Mouse (Mus musculus) heart, embryonic 15.5 days (tissue): ENCODE data around the gene Slc29a3. TPM values are rescaled to one million over a fixed set of nuclear protein-coding genes. Genes with fewer than 3 reads are reported as not detected.

Source experiments
- ATAC-seq: fragments of 200-750 bp; cut with Nextera tagmentation; replicated peaks from 2 replicates; pipeline ENCODE4 v1.8.0; 2017; ENCODE audit warnings: low read depth, moderate TSS enrichment; ENCODE audit not compliant: insufficient number of reproducible peaks, insufficient read depth, low FRiP score
- H3K27ac ChIP-seq: fragments of 300-500 bp; sonication (generic); 2 replicates; pipeline ENCODE4 v1.5.1; 2015; ENCODE audit warnings: mild to moderate bottlenecking, inconsistent platforms
- H3K27me3 ChIP-seq: fragments of 300-500 bp; sonication (generic); 2 replicates; pipeline ENCODE4 v1.6.1; 2015; ENCODE audit warnings: inconsistent platforms
- H3K36me3 ChIP-seq: fragments of 300-500 bp; sonication (generic); 2 replicates; pipeline ENCODE4 v1.6.1; 2015; ENCODE audit warnings: mild to moderate bottlenecking, inconsistent platforms
- H3K4me1 ChIP-seq: fragments of 300-500 bp; sonication (generic); replicated peaks from 2 replicates; pipeline ENCODE4 v1.6.1; 2015; ENCODE audit warnings: inconsistent platforms
- H3K4me2 ChIP-seq: fragments of 300-500 bp; sonication (generic); 2 replicates; pipeline ENCODE4 v1.6.1; 2015; ENCODE audit warnings: inconsistent platforms, mild to moderate bottlenecking, moderate library complexity
- H3K4me3 ChIP-seq: fragments of 300-500 bp; sonication (generic); 2 replicates; pipeline ENCODE4 v1.5.1; 2015; ENCODE audit warnings: mild to moderate bottlenecking, inconsistent platforms
- H3K9ac ChIP-seq: fragments of 300-500 bp; sonication (generic); 2 replicates; pipeline ENCODE4 v1.6.1; 2015; ENCODE audit warnings: mild to moderate bottlenecking, inconsistent platforms
- H3K9me3 ChIP-seq: fragments of 300-500 bp; sonication (generic); replicated peaks from 2 replicates; pipeline ENCODE4 v1.6.1; 2016; ENCODE audit warnings: inconsistent platforms
- WGBS: fragments of 180-500 bp; shearing (Covaris S2); methylation state at CpG from one replicate; pipeline ENCODE4 v1.1.7; 2015; ENCODE audit warnings: mixed read lengths; 5-methylcytosine and 5-hydroxymethylcytosine counted together
- polyA plus RNA-seq: library from polyadenylated mRNA; unstranded; fragments of >200 nt; fragmentation: Nextera tagmentation; extraction: Ambion mirVana; gene quantifications from 2 replicates; pipeline ENCODE4 v1.2.1, GENCODE M21; 2015

Slc29a3 gene
- 4.5 and 9.2 TPM in 2 replicates for polyA plus RNA-seq

- 10% methylated on average over 41 of the region's 41 CpGs for WGBS
- peak; percentile 95 for ATAC-seq
- H3K9me3 ChIP-seq, result no peaks in the 10 kb centered on the region
- no peaks in the 10 kb centered on the region for H3K27me3 ChIP-seq
- peak within 1 kb of the TSS; percentile 61 for H3K4me3 ChIP-seq
- peaks cover 18% of the 10 kb centered on the region for H3K4me1 ChIP-seq
- peak within 1 kb of the TSS; percentile 75 for H3K9ac ChIP-seq
- peak within 1 kb of the TSS; percentile 83 for H3K4me2 ChIP-seq
- H3K36me3 ChIP-seq, result peaks cover 2% of the 10 kb centered on the region; the same call in 1 of the 2 replicates
- H3K27ac ChIP-seq, result peak within 1 kb of the TSS; percentile 71
These were observed at the start of gene Slc29a3 for GRCm38 (mm10) chr10:60752040-60753020. Gene Slc29a3, minus strand, starts transcription at chr10:60752794.

GRCm38 (mm10) chr10:60801898-60802412 is 49.4 kb upstream of the Slc29a3 start:
- no peak overlapping the region; the same call in 1 of the 2 replicates for H3K4me2 ChIP-seq
- H3K4me3 ChIP-seq, result no peak overlapping the region
- no peaks in the 10 kb centered on the region for H3K36me3 ChIP-seq
- 53% methylated on average over 12 of the region's 12 CpGs for WGBS
- H3K9ac ChIP-seq, result no peak overlapping the region
- no peaks in the 10 kb centered on the region for H3K27me3 ChIP-seq
- H3K4me1 ChIP-seq, result peaks cover 97% of the 10 kb centered on the region
- no peaks in the 10 kb centered on the region for H3K9me3 ChIP-seq
- no peak for ATAC-seq
- H3K27ac ChIP-seq, result peak overlapping the region; percentile 55; the same call in 1 of the 2 replicates

GRCm38 (mm10) chr10:60801168-60801897 is 48.7 kb upstream of the Slc29a3 start:
- ATAC-seq, result no peak
- WGBS, result 30% methylated on average over 11 of the region's 11 CpGs
- H3K9me3 ChIP-seq, result no peaks in the 10 kb centered on the region
- H3K36me3 ChIP-seq, result no peaks in the 10 kb centered on the region
- peaks cover 97% of the 10 kb centered on the region for H3K4me1 ChIP-seq
- no peak overlapping the region for H3K4me2 ChIP-seq
- no peak overlapping the region for H3K9ac ChIP-seq
- peak overlapping the region; percentile 55 for H3K27ac ChIP-seq
- no peak overlapping the region for H3K4me3 ChIP-seq
- H3K27me3 ChIP-seq, result no peaks in the 10 kb centered on the region

GRCm38 (mm10) chr10:60800295-60801167 is 47.9 kb upstream of the Slc29a3 start:
- 28% methylated on average over 19 of the region's 19 CpGs for WGBS
- H3K9me3 ChIP-seq, result no peaks in the 10 kb centered on the region
- H3K27ac ChIP-seq, result 0 out of 2 replicates have a peak overlapping the region, but pooled peaks have one; percentile 25
- no peak for ATAC-seq
- H3K27me3 ChIP-seq, result no peaks in the 10 kb centered on the region
- H3K9ac ChIP-seq, result no peak overlapping the region
- no peak overlapping the region for H3K4me2 ChIP-seq
- H3K36me3 ChIP-seq, result no peaks in the 10 kb centered on the region
- peaks cover 97% of the 10 kb centered on the region for H3K4me1 ChIP-seq
- no peak overlapping the region for H3K4me3 ChIP-seq

GRCm38 (mm10) chr10:60797682-60798422 is 45.3 kb upstream of the Slc29a3 start:
- H3K27me3 ChIP-seq, result no peaks in the 10 kb centered on the region
- no peak overlapping the region for H3K9ac ChIP-seq
- no peaks in the 10 kb centered on the region for H3K36me3 ChIP-seq
- H3K4me3 ChIP-seq, result no peak overlapping the region
- WGBS, result 71% methylated on average over 14 of the region's 14 CpGs
- 0 out of 2 replicates have a peak overlapping the region, but pooled peaks have one; percentile 7 for H3K27ac ChIP-seq
- no peak overlapping the region for H3K4me2 ChIP-seq
- no peak for ATAC-seq
- peaks cover 97% of the 10 kb centered on the region for H3K4me1 ChIP-seq
- H3K9me3 ChIP-seq, result no peaks in the 10 kb centered on the region

- H3K4me3 ChIP-seq, result no peak overlapping the region
- no peaks in the 10 kb centered on the region for H3K9me3 ChIP-seq
- peak overlapping the region; percentile 20; the same call in 1 of the 2 replicates for H3K27ac ChIP-seq
- no peaks in the 10 kb centered on the region for H3K27me3 ChIP-seq
- H3K4me1 ChIP-seq, result peaks cover 96% of the 10 kb centered on the region
- no peak overlapping the region for H3K9ac ChIP-seq
- 61% methylated on average over 7 of the region's 7 CpGs for WGBS
- H3K36me3 ChIP-seq, result no peaks in the 10 kb centered on the region
- ATAC-seq, result no peak
- no peak overlapping the region for H3K4me2 ChIP-seq
These were observed 43.9 kb upstream of the Slc29a3 start for GRCm38 (mm10) chr10:60796474-60796873.

- 53% methylated on average over 5 of the region's 5 CpGs for WGBS
- peak overlapping the region; percentile 20 for H3K27ac ChIP-seq
- no peaks in the 10 kb centered on the region for H3K36me3 ChIP-seq
- no peaks in the 10 kb centered on the region for H3K27me3 ChIP-seq
- no peaks in the 10 kb centered on the region for H3K9me3 ChIP-seq
- ATAC-seq, result no peak
- H3K4me1 ChIP-seq, result peaks cover 92% of the 10 kb centered on the region
- H3K4me2 ChIP-seq, result no peak overlapping the region
- H3K4me3 ChIP-seq, result no peak overlapping the region
- no peak overlapping the region for H3K9ac ChIP-seq
These were observed 43.4 kb upstream of the Slc29a3 start for GRCm38 (mm10) chr10:60796028-60796427.

GRCm38 (mm10) chr10:60794792-60795191 is 42.2 kb upstream of the Slc29a3 start:
- no peak overlapping the region for H3K4me3 ChIP-seq
- 64% methylated on average over 8 of the region's 8 CpGs for WGBS
- no peaks in the 10 kb centered on the region for H3K9me3 ChIP-seq
- H3K9ac ChIP-seq, result no peak overlapping the region
- H3K36me3 ChIP-seq, result no peaks in the 10 kb centered on the region
- no peaks in the 10 kb centered on the region for H3K27me3 ChIP-seq
- peak overlapping the region; percentile 83 for H3K27ac ChIP-seq
- no peak overlapping the region for H3K4me2 ChIP-seq
- ATAC-seq, result no peak
- peaks cover 80% of the 10 kb centered on the region for H3K4me1 ChIP-seq

- no peak overlapping the region for H3K9ac ChIP-seq
- no peak overlapping the region for H3K4me3 ChIP-seq
- no peaks in the 10 kb centered on the region for H3K27me3 ChIP-seq
- WGBS, result 65% methylated on average over 11 of the region's 11 CpGs
- H3K27ac ChIP-seq, result peak overlapping the region; percentile 83
- no peak for ATAC-seq
- H3K4me1 ChIP-seq, result peaks cover 75% of the 10 kb centered on the region
- H3K36me3 ChIP-seq, result no peaks in the 10 kb centered on the region
- no peak overlapping the region for H3K4me2 ChIP-seq
- no peaks in the 10 kb centered on the region for H3K9me3 ChIP-seq
These were observed 41.8 kb upstream of the Slc29a3 start for GRCm38 (mm10) chr10:60794374-60794773.

GRCm38 (mm10) chr10:60792841-60793240 is 40.2 kb upstream of the Slc29a3 start:
- H3K27ac ChIP-seq, result peak overlapping the region; percentile 83
- peak; percentile 56; the same call in 1 of the 2 replicates for ATAC-seq
- no peaks in the 10 kb centered on the region for H3K36me3 ChIP-seq
- H3K4me3 ChIP-seq, result no peak overlapping the region
- H3K9ac ChIP-seq, result peak overlapping the region; percentile 46
- H3K4me2 ChIP-seq, result peak overlapping the region; percentile 38
- H3K9me3 ChIP-seq, result no peaks in the 10 kb centered on the region
- H3K4me1 ChIP-seq, result peaks cover 63% of the 10 kb centered on the region
- H3K27me3 ChIP-seq, result no peaks in the 10 kb centered on the region
- WGBS, result 13% methylated on average over 11 of the region's 11 CpGs
